Mouse (Mus musculus): Measurements from ENCODE around the gene Gm30302. TPM values are rescaled to one million over a fixed set of nuclear protein-coding genes. Genes with fewer than 3 reads are reported as not detected.

The Gm30302 gene
- polyA plus RNA-seq (2015; fragmentation: Nextera tagmentation; extraction: Ambion mirVana) = not detected in 2 replicates

DNA sequence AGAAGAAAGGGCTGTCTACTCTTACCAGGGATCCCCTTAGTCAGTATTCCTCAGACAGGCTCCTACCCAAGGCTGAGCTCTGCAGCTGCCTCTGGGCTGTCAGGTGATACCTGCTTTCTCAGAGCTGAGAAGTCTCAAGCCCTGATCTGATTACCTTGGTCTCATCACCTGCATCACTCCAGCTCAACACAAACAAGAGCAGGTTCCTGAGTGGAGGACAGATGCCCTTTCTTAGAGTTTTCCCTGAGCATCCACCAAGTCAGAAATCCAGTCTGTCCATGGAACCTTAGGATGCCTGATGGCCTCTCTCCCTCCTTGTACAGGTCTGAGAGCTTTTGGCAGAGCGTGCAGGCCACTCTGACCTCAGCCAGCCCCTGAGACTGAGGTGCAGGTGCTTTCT lies at the start of gene Gm30302:
TSS of gene Gm30302 (minus strand) at position 101 of the 400 bp plus-strand sequence.
- 81% methylated on average over 1 of the region's 1 CpGs for whole genome bisulfite sequencing

DNA sequence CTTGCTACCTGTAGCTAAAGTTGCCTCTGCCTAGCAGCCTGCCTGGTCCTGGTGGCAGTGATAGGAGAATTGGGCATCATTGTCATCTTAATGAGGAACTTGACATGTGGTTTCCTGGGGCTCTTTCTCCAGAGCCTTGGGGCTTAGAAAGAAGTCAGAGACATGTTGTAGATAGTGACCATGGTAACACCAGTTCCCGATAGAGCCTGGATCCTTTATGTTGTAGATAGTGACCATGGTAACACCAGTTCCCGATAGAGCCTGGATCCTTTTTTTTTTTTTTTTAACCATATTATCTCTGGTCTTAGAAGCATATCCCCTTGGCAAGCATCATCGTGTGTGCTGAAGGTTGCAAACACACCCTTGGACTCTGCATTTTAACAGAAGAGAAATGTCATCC lies 48.0 kb upstream of the Gm30302 start:
- no peaks in the 10 kb centered on the region for H3K27me3 ChIP-seq (replicated peaks)
- WGBS = 78% methylated on average over 3 of the region's 3 CpGs

More for the DNA sequence above, at the start of gene Gm30302:
- H3K9ac ChIP-seq = no peak within 1 kb of the TSS
- H3K9me3 ChIP-seq = no peaks in the 10 kb centered on the region; the same call in 1 of the 2 replicates
- no peak within 1 kb of the TSS for H3K4me2 ChIP-seq
- no peak within 1 kb of the TSS for H3K4me3 ChIP-seq
- no peaks in the 10 kb centered on the region for H3K27me3 ChIP-seq (replicated peaks)
- no peaks in the 10 kb centered on the region for H3K36me3 ChIP-seq (replicated peaks)
- no peaks in the 10 kb centered on the region for H3K4me1 ChIP-seq
- H3K27ac ChIP-seq = no peak within 1 kb of the TSS
- ATAC-seq (replicated peaks) = no peak

DNA sequence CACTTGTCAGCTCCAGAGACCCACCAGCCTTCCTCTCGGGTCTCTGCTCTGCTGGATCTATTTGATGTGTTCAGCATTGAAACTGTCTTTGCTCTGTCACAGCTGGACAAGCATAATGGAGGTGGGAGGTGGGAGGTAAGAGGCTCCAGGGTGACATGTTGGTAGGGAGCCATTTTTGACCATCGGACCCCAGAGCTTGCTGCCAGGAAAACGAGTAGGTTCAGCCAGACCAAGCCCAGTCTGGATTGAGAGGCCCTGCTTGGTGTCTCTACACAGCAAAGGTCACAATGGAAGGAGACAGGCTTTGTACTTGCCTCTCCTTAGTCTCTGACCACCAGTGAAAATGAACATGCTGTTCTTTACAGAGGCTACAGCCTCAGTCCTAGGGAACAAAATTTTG lies 47.3 kb upstream of the Gm30302 start:
- Histone ChIP-seq H3K4me1 (no peaks in the 10 kb centered on the region), H3K27ac (no peak overlapping the region), H3K9ac (no peak overlapping the region), H3K36me3 (replicated peaks) (no peaks in the 10 kb centered on the region), H3K4me2 (no peak overlapping the region), H3K4me3 (no peak overlapping the region), H3K9me3 (no peaks in the 10 kb centered on the region), H3K27me3 (replicated peaks) (no peaks in the 10 kb centered on the region)
- 76% methylated on average over 3 of the region's 3 CpGs for WGBS
- no peak for ATAC-seq (replicated peaks)

More for the DNA sequence above, 48.0 kb upstream of the Gm30302 start:
- Histone ChIP-seq H3K9me3 (no peaks in the 10 kb centered on the region), H3K4me3 (no peak overlapping the region), H3K36me3 (replicated peaks) (no peaks in the 10 kb centered on the region), H3K4me2 (no peak overlapping the region), H3K9ac (no peak overlapping the region), H3K4me1 (no peaks in the 10 kb centered on the region), H3K27ac (no peak overlapping the region)
- ATAC-seq (replicated peaks) = no peak

DNA sequence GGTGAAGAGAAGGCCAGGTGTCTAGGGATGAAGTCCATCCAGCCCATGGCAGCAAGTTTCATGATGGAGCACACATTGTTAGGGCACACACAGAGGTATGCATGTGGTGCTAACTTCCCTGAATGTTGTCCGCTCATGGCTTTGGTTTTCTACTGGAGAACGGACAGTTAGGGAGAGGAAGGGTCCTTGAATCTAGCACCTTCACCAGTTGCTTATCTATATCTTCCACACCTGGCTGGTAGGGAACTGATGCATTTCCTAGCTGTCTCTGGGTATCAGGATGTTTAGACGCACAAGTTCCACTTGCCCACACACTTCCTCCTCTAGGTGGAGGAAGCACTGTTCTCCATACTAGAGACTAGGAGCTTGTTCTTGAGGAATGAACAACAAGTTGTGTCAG lies 46.9 kb upstream of the Gm30302 start:
- Histone ChIP-seq H3K4me2 (no peak overlapping the region), H3K9ac (no peak overlapping the region), H3K9me3 (no peaks in the 10 kb centered on the region), H3K4me3 (no peak overlapping the region), H3K4me1 (no peaks in the 10 kb centered on the region), H3K27me3 (replicated peaks) (no peaks in the 10 kb centered on the region), H3K36me3 (replicated peaks) (no peaks in the 10 kb centered on the region), H3K27ac (no peak overlapping the region)
- no peak for ATAC-seq (replicated peaks)
- 95% methylated on average over 3 of the region's 3 CpGs for WGBS

DNA sequence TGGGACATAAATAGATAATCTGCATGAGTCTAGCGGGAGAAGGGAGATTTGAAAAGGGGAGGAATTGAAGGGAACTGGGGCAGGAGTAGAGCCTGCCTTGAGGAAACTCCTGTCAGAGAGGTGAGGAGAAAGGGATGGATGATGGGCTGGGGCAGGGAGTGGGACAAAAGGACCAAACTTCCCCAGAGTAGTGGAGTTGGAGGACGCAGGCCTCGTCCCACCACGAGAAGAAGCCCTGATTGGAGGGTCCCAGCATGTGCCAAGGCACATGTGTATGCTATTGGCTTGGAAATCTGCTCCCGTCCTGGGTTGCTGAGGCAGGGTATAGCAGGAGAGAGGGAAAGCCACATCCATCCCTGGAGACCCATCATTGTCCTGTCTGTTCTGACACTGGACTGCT lies 45.3 kb upstream of the Gm30302 start:
- H3K4me3 ChIP-seq = no peak overlapping the region
- no peak overlapping the region for H3K27ac ChIP-seq
- no peak for ATAC-seq (replicated peaks)
- no peaks in the 10 kb centered on the region for H3K36me3 ChIP-seq (replicated peaks)
- no peaks in the 10 kb centered on the region for H3K4me1 ChIP-seq
- H3K9ac ChIP-seq = no peak overlapping the region
- H3K4me2 ChIP-seq = no peak overlapping the region
- H3K9me3 ChIP-seq = no peaks in the 10 kb centered on the region
- H3K27me3 ChIP-seq (replicated peaks) = no peaks in the 10 kb centered on the region
- 86% methylated on average over 5 of the region's 5 CpGs for WGBS

DNA sequence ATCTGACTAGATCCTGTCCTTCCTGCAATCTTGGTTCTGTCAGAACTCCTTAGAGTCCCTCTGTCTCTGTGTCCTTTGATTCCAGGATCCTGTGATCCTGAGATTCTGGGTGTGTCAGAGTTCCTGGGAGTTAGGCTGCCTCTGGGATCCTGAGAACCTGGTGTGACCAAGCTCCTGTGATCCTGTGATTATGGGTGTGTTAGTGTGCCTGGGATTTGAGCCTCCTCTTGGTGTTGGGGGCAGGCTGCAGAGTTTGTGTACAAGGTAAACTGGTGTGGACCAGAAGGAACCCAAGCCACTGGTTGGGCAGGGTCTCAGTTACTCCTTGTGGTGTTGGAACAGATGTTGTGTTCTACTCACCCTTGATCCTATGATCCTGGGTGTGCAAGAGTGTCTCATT lies 42.4 kb upstream of the Gm30302 start:
- H3K4me3 ChIP-seq = no peak overlapping the region
- H3K4me2 ChIP-seq = no peak overlapping the region
- H3K9me3 ChIP-seq = 0 out of 2 replicates have a peak, but pooled peaks cover 2% of the 10 kb centered on the region
- H3K27ac ChIP-seq = no peak overlapping the region
- H3K9ac ChIP-seq = no peak overlapping the region
- no peaks in the 10 kb centered on the region for H3K27me3 ChIP-seq (replicated peaks)
- no peaks in the 10 kb centered on the region for H3K36me3 ChIP-seq (replicated peaks)
- no peaks in the 10 kb centered on the region for H3K4me1 ChIP-seq
- no peak for ATAC-seq (replicated peaks)

DNA sequence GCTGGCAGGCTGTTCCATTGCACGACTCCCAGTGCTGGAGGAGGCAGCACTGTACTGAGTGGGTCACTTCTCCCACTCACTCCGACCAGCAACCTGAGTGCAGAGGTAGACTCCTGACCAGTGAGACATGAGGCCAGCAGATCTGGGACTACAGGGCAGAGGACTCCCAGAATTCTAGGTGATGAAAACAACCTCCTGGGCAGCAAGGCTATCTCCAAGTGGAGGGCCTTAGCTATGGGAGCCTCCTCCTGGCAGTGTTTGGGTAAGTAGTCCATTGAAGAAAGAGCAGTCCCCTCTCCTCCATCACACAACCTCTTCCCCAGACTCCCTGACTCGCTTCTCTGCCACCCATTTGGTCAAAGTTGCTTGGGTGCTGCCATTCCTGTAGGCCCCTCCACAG lies 31.6 kb upstream of the Gm30302 start:
- H3K9me3 ChIP-seq = no peaks in the 10 kb centered on the region
- H3K4me3 ChIP-seq = no peak overlapping the region
- no peak overlapping the region for H3K4me2 ChIP-seq
- no peaks in the 10 kb centered on the region for H3K4me1 ChIP-seq
- WGBS = 77% methylated on average over 3 of the region's 3 CpGs
- H3K36me3 ChIP-seq (replicated peaks) = no peaks in the 10 kb centered on the region
- no peak overlapping the region for H3K9ac ChIP-seq
- no peaks in the 10 kb centered on the region for H3K27me3 ChIP-seq (replicated peaks)
- no peak overlapping the region for H3K27ac ChIP-seq
- no peak for ATAC-seq (replicated peaks)

DNA sequence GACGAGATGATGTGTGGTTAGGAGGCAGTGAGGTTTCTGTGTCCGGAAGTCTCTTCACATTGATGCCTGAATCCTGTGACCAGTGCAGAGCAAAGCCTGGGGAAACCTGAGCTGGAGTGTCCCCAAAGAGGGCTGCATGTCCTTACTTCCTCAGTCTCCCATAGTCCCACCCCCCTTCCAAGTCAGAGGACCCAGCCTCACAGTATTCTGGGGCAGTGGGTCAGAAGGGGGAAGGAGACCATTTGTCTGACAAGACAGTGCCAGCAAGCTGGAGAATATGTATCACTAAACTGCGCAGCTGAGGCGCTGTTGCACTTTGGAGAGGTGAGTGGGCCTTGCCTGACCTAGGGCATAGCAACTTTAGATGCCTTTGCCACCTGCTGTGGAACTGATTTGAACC lies 26.5 kb upstream of the Gm30302 start:
- Histone ChIP-seq H3K27me3 (replicated peaks) (no peaks in the 10 kb centered on the region), H3K4me1 (no peaks in the 10 kb centered on the region), H3K4me2 (no peak overlapping the region), H3K9me3 (no peaks in the 10 kb centered on the region), H3K27ac (no peak overlapping the region), H3K4me3 (no peak overlapping the region), H3K36me3 (replicated peaks) (no peaks in the 10 kb centered on the region), H3K9ac (no peak overlapping the region)
- 86% methylated on average over 4 of the region's 4 CpGs for WGBS
- no peak for ATAC-seq (replicated peaks)

DNA sequence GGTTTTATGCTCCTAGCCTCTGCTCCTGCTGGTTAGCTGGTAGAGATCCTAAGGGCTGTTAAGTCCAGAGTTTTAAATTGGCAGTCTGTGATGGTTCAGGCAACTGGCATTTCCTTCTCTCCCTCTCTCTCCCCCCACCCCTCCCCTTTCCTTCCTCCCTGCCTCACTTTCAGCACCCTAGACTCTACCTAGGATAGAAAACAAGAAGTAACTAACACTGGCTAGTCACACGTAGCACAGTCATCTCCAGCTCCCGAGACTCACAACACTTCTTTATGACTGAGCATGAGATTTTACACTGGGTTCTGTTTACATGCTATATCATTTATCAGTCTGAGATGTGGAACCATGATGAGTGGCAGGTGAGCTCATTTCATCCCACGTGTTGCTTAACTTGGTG lies 16.2 kb upstream of the Gm30302 start:
- Histone ChIP-seq H3K27me3 (replicated peaks) (no peaks in the 10 kb centered on the region), H3K4me2 (no peak overlapping the region)
- WGBS = 83% methylated on average over 3 of the region's 3 CpGs

DNA sequence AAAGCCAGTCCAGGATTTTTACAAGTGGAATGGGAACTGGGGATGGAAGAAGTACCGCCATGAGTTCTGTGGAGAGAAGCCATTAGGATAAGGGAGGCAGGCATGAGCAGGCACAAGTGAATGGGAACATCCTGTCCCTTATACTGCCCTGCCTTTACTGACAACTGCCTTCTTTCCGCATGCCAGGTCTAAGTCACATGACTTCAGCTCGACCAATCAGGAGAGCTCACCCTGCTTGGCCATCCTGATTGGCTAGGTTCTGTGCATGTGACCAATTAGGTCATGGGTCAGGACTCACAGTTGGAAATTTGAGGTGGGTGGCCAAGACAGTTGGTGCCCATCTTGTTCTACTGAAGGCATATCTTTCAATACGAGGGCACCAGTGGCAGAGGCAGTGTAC lies 15.6 kb upstream of the Gm30302 start:
- Histone ChIP-seq H3K4me1 (no peaks in the 10 kb centered on the region), H3K27ac (no peak overlapping the region), H3K4me2 (no peak overlapping the region), H3K4me3 (no peak overlapping the region), H3K36me3 (replicated peaks) (no peaks in the 10 kb centered on the region), H3K9me3 (no peaks in the 10 kb centered on the region), H3K27me3 (replicated peaks) (no peaks in the 10 kb centered on the region), H3K9ac (no peak overlapping the region)
- no peak for ATAC-seq (replicated peaks)
- 90% methylated on average over 4 of the region's 4 CpGs for WGBS

More for the DNA sequence above, 16.2 kb upstream of the Gm30302 start:
- H3K4me1 ChIP-seq = no peaks in the 10 kb centered on the region
- H3K9ac ChIP-seq = no peak overlapping the region
- no peaks in the 10 kb centered on the region for H3K36me3 ChIP-seq (replicated peaks)
- no peak overlapping the region for H3K27ac ChIP-seq
- no peak for ATAC-seq (replicated peaks)
- no peak overlapping the region for H3K4me3 ChIP-seq
- no peaks in the 10 kb centered on the region for H3K9me3 ChIP-seq

DNA sequence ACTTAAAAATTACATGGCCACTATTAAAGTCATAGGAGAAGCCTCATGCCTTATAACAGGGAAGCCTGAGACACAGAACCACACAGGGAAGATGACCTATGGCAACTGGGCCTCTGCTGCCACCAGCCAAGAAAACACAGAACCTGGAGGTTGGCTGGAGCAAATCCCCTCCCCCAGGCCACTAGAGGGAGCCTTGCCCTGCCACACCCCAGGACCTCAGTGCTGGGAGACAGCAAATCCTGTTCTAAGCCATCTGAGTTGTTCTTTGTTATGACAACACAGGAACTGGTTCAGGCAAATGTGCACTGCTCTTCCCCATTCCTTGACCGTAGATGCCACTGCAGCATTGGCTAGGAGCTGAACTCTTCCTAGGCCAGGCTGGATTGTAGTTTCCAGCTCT lies 8.3 kb upstream of the Gm30302 start:
- H3K9ac ChIP-seq = no peak overlapping the region
- H3K4me1 ChIP-seq = no peaks in the 10 kb centered on the region
- no peak overlapping the region for H3K4me2 ChIP-seq
- no peaks in the 10 kb centered on the region for H3K36me3 ChIP-seq (replicated peaks)
- no peak overlapping the region for H3K27ac ChIP-seq
- no peaks in the 10 kb centered on the region for H3K9me3 ChIP-seq
- 82% methylated on average over 1 of the region's 1 CpGs for WGBS
- no peaks in the 10 kb centered on the region for H3K27me3 ChIP-seq (replicated peaks)
- ATAC-seq (replicated peaks) = no peak
- no peak overlapping the region for H3K4me3 ChIP-seq

DNA sequence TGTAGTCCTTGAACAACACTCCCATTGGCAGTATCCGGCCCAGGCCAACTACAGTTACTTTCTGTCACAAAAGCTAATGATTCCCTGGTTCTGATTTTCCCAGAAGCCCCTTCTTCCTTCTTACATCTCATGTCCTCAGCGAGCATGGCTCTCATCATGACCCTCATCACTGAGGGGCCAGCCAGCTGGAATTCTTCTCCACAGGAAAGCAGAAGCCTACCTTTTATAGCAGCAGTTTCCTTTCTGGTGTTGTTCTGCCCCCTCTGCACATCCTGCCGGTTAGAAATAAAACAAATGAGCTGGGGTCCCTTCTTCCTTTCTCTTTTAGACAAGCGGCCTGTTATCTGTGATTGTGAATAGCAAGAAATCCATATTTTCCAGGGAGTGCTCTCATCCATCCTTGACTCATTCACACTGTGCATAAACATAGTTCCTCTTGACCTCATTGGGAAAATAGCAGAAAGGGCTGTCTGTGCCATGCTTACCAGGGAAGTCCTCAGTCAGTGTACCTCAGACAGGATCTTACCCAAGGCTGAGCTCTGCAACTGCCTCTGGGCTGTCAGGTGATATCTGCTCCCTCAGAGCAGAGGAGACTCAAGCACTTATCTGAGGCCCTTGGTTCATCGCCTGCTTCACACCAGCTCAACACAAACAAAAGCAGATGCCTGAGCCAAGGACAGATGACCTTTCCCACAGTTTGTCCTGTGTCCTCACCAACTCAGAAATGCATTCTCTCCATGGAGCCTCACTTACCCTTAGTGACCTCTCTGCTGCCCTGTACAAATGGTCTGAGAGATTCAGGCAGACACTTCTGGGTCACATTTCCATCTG lies 10.0 kb downstream of the Gm30302 start:
- H3K27ac ChIP-seq = no peak overlapping the region
- ATAC-seq (replicated peaks) = no peak
- no peaks in the 10 kb centered on the region for H3K9me3 ChIP-seq
- no peaks in the 10 kb centered on the region for H3K27me3 ChIP-seq (replicated peaks)
- no peak overlapping the region for H3K4me3 ChIP-seq
- no peak overlapping the region for H3K9ac ChIP-seq
- no peaks in the 10 kb centered on the region for H3K36me3 ChIP-seq (replicated peaks)
- no peak overlapping the region for H3K4me2 ChIP-seq
- no peaks in the 10 kb centered on the region for H3K4me1 ChIP-seq
- WGBS = 75% methylated on average over 5 of the region's 5 CpGs

DNA sequence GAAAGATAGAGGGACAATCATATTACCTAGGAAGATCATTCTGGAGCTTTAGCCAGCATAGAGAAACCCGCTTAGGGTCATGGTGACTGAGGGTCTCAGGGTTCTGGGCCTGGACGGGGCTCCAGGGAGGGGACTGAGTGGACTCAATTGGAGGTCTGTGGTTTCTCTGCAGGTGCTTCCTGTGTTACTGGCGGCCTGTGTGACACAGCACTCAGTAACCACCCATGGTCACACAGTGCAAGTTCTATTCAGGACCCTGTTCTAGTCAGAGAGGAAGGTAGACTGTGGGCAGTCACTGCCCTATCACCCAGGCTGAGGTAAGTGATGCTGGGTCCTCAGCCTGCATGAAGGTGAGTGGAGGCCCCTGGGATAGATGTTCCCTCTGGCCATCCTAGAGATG lies 14.9 kb downstream of the Gm30302 start:
- Histone ChIP-seq H3K4me1 (no peaks in the 10 kb centered on the region), H3K27me3 (replicated peaks) (no peaks in the 10 kb centered on the region), H3K4me2 (no peak overlapping the region), H3K27ac (no peak overlapping the region), H3K9ac (no peak overlapping the region), H3K4me3 (no peak overlapping the region), H3K36me3 (replicated peaks) (no peaks in the 10 kb centered on the region), H3K9me3 (no peaks in the 10 kb centered on the region)
- WGBS = 84% methylated on average over 3 of the region's 3 CpGs
- no peak for ATAC-seq (replicated peaks)

Data from midbrain, embryonic 15.5 days (tissue).